Mouse (Mus musculus) limb, embryonic 11.5 days (tissue): ENCODE data around the gene Sumf1. TPM values are rescaled to one million over a fixed set of nuclear protein-coding genes. Genes with fewer than 3 reads are reported as not detected.

ENCODE experiments used
- ATAC-seq: fragments of 200-750 bp; cut with Nextera tagmentation; 2 replicates; pipeline ENCODE4 v1.8.0; 2017; ENCODE audit warnings: low read depth; ENCODE audit not compliant: insufficient number of reproducible peaks, low FRiP score, low TSS enrichment
- DNase-seq: peaks from one replicate; pipeline ENCODE4 v3.0.0-alpha.2; 2015; ENCODE audit warnings: low spot score
- H3K27ac ChIP-seq: fragments of 300-500 bp; sonication (generic); replicated peaks from 2 replicates; pipeline ENCODE4 v1.5.1; 2014; ENCODE audit warnings: low read depth, mild to moderate bottlenecking, low read length
- H3K27me3 ChIP-seq: fragments of 300-500 bp; sonication (generic); 2 replicates; pipeline ENCODE4 v1.6.1; 2014; ENCODE audit warnings: mild to moderate bottlenecking, low read length, mixed read lengths; ENCODE audit not compliant: control insufficient read depth, insufficient read depth
- H3K36me3 ChIP-seq: fragments of 300-500 bp; sonication (generic); 2 replicates; pipeline ENCODE4 v1.6.1; 2014; ENCODE audit warnings: mild to moderate bottlenecking, low read length, moderate library complexity, mixed read lengths; ENCODE audit not compliant: control insufficient read depth, insufficient read depth
- H3K4me1 ChIP-seq: fragments of 300-500 bp; sonication (generic); 2 replicates; pipeline ENCODE4 v1.6.1; 2014; ENCODE audit warnings: low read length, mixed read lengths; ENCODE audit not compliant: control insufficient read depth, insufficient read depth
- H3K4me2 ChIP-seq: fragments of 300-500 bp; sonication (generic); 2 replicates; pipeline ENCODE4 v1.6.1; 2014; ENCODE audit warnings: low read depth, mild to moderate bottlenecking, moderate library complexity; ENCODE audit not compliant: severe bottlenecking
- H3K4me3 ChIP-seq: fragments of 300-500 bp; sonication (generic); 2 replicates; pipeline ENCODE4 v1.5.1; 2014; ENCODE audit warnings: low read depth, low read length
- H3K9ac ChIP-seq: fragments of 300-500 bp; sonication (generic); 2 replicates; pipeline ENCODE4 v1.6.1; 2014; ENCODE audit warnings: mild to moderate bottlenecking, low read length
- H3K9me3 ChIP-seq: fragments of 300-500 bp; sonication (generic); 2 replicates; pipeline ENCODE4 v1.6.1; 2016; ENCODE audit warnings: low read length; ENCODE audit not compliant: control insufficient read depth
- WGBS: fragments of 180-500 bp; shearing (Covaris S2); extraction: QIAGEN DNeasy Blood & Tissue Kit; methylation state at CpG from one replicate; pipeline ENCODE4 v1.1.7; 2014; 5-methylcytosine and 5-hydroxymethylcytosine counted together
- polyA plus RNA-seq: library from polyadenylated mRNA; unstranded; fragments of >200 nt; fragmentation: Nextera tagmentation; extraction: Ambion mirVana; gene quantifications from 2 replicates; pipeline ENCODE4 v1.2.1, GENCODE M21; 2014

Sumf1 gene
- polyA plus RNA-seq, 1 experiment from 2014 or later: 15.5 TPM

GRCm38 (mm10) chr6:108167946-108168680 lies 17.3 kb downstream of the Sumf1 start:
- ATAC-seq: no peak
- Histone ChIP-seq H3K27me3 (no peaks in the 10 kb centered on the region), H3K27ac (no peak overlapping the region), H3K9me3 (no peaks in the 10 kb centered on the region), H3K4me2 (no peak overlapping the region), H3K9ac (no peak overlapping the region), H3K4me1 (no peaks in the 10 kb centered on the region), H3K36me3 (peaks cover 2% of the 10 kb centered on the region; the same call in 1 of the 2 replicates), H3K4me3 (no peak overlapping the region)
- 74% methylated on average over 7 of the region's 7 CpGs for WGBS
- DNase-seq: no peak

GRCm38 (mm10) chr6:108165598-108165997 lies 19.8 kb downstream of the Sumf1 start:
- no peaks in the 10 kb centered on the region for H3K27me3 ChIP-seq
- H3K4me2 ChIP-seq: no peak overlapping the region
- H3K36me3 ChIP-seq: no peaks in the 10 kb centered on the region
- H3K9me3 ChIP-seq: no peaks in the 10 kb centered on the region
- peaks cover under 1% of the 10 kb centered on the region; the same call in 1 of the 2 replicates for H3K4me1 ChIP-seq
- H3K9ac ChIP-seq: no peak overlapping the region
- no peak overlapping the region for H3K27ac ChIP-seq
- no peak for ATAC-seq
- H3K4me3 ChIP-seq: no peak overlapping the region
- 90% methylated on average over 2 of the region's 2 CpGs for WGBS
- DNase-seq: no peak

DNA sequence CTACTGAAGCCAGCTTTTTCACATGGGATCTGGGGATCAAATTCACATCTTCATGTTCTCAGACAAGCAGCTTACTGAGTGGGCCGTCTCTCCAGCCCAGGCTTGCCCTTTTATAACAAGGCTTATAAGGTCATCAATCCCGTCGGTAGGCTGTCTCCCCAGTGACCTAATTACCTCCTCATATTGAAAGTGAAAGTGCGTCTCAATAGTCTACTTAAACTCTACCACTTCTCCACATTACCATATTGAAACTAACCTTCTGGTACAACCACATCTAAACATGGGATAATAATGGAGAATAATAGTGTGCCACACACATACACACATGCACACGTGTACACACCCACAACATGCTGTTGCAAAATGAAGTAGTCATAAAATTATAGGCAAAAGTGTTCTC lies 20.4 kb downstream of the Sumf1 start:
- no peak overlapping the region for H3K4me3 ChIP-seq
- peaks cover 3% of the 10 kb centered on the region; the same call in 1 of the 2 replicates for H3K4me1 ChIP-seq
- H3K27ac ChIP-seq: no peak overlapping the region
- no peaks in the 10 kb centered on the region for H3K27me3 ChIP-seq
- no peak overlapping the region for H3K9ac ChIP-seq
- WGBS: 80% methylated on average over 5 of the region's 5 CpGs
- H3K4me2 ChIP-seq: no peak overlapping the region
- no peaks in the 10 kb centered on the region for H3K36me3 ChIP-seq
- no peaks in the 10 kb centered on the region for H3K9me3 ChIP-seq
- DNase-seq (no peak), ATAC-seq (no peak)

DNA sequence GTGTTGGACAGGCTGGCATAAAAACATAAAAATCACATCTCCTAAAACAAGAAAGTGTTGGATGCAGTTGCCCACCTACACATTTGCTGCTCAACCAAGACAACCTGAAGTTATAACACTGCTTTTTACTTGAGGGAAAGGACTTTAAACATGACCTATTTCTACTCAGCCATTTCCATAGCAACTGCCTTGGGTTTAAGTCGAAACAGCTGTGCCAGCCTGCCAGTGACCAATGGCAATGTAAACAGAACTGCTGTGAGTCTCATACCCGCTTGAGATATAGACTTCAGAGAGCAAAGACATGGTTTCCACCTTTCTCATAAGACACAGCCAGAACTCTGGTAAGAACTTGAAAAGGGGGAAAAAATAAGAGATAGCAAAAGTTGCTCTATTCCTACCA lies 24.8 kb downstream of the Sumf1 start:
- no peaks in the 10 kb centered on the region for H3K27me3 ChIP-seq
- no peaks in the 10 kb centered on the region for H3K36me3 ChIP-seq
- H3K4me2 ChIP-seq: no peak overlapping the region
- 17% methylated on average over 2 of the region's 2 CpGs for WGBS
- H3K9ac ChIP-seq: no peak overlapping the region
- no peak overlapping the region for H3K4me3 ChIP-seq
- H3K4me1 ChIP-seq: peaks cover 3% of the 10 kb centered on the region; the same call in 1 of the 2 replicates
- no peaks in the 10 kb centered on the region for H3K9me3 ChIP-seq
- ATAC-seq (peak; percentile 44; the same call in 1 of the 2 replicates), DNase-seq (peak; percentile 58)
- no peak overlapping the region for H3K27ac ChIP-seq

- peaks cover 3% of the 10 kb centered on the region; the same call in 1 of the 2 replicates for H3K4me1 ChIP-seq
- H3K4me2 ChIP-seq: no peak overlapping the region
- H3K36me3 ChIP-seq: no peaks in the 10 kb centered on the region
- no peaks in the 10 kb centered on the region for H3K9me3 ChIP-seq
- no peaks in the 10 kb centered on the region for H3K27me3 ChIP-seq
- no peak for DNase-seq
- no peak overlapping the region for H3K27ac ChIP-seq
- WGBS: 80% methylated on average over 6 of the region's 6 CpGs
- no peak for ATAC-seq
- H3K9ac ChIP-seq: no peak overlapping the region
- no peak overlapping the region for H3K4me3 ChIP-seq
These were observed 28.5 kb downstream of the Sumf1 start for GRCm38 (mm10) chr6:108156881-108157280.

DNA sequence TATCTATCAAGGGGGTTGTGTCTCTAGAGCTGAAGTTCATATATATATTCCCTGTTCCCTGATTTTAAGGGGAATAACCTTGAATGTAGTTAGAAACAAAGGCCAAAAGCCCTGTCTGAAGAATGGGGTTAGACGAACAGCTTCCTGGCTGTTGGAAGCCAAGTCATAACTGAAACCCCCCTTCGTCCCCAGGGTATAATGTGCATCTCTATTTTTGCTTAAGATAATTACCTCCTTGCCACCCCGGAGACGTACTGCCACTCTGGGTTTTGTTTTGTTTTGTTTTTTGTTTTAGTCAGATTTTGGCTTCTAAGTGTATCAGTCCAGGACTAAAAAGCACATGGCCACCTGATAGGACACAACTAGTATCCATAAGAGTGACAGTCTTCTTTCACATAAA lies 31.1 kb downstream of the Sumf1 start:
- no peaks in the 10 kb centered on the region for H3K36me3 ChIP-seq
- H3K4me2 ChIP-seq: no peak overlapping the region
- ATAC-seq: no peak
- no peak for DNase-seq
- WGBS: 94% methylated on average over 4 of the region's 4 CpGs
- no peak overlapping the region for H3K27ac ChIP-seq
- no peaks in the 10 kb centered on the region for H3K4me1 ChIP-seq
- no peak overlapping the region for H3K4me3 ChIP-seq
- H3K27me3 ChIP-seq: no peaks in the 10 kb centered on the region
- no peaks in the 10 kb centered on the region for H3K9me3 ChIP-seq
- no peak overlapping the region for H3K9ac ChIP-seq

- H3K27me3 ChIP-seq: no peaks in the 10 kb centered on the region
- H3K4me1 ChIP-seq: no peaks in the 10 kb centered on the region
- no peaks in the 10 kb centered on the region for H3K36me3 ChIP-seq
- H3K9me3 ChIP-seq: no peaks in the 10 kb centered on the region
- DNase-seq (no peak), ATAC-seq (no peak)
- no peak overlapping the region for H3K27ac ChIP-seq
- H3K4me3 ChIP-seq: no peak overlapping the region
- no peak overlapping the region for H3K4me2 ChIP-seq
- no peak overlapping the region for H3K9ac ChIP-seq
- WGBS: 93% methylated on average over 9 of the region's 9 CpGs
These were observed 32.6 kb downstream of the Sumf1 start for GRCm38 (mm10) chr6:108152661-108153269.

GRCm38 (mm10) chr6:108152081-108152480 lies 33.3 kb downstream of the Sumf1 start:
- WGBS: 90% methylated on average over 6 of the region's 6 CpGs
- no peak overlapping the region for H3K4me3 ChIP-seq

More at GRCm38 (mm10) chr6:108152081-108152480, 33.3 kb downstream of the Sumf1 start:
- DNase-seq (no peak), ATAC-seq (no peak)
- no peak overlapping the region for H3K9ac ChIP-seq
- H3K36me3 ChIP-seq: no peaks in the 10 kb centered on the region
- no peaks in the 10 kb centered on the region for H3K27me3 ChIP-seq
- H3K4me1 ChIP-seq: no peaks in the 10 kb centered on the region
- no peaks in the 10 kb centered on the region for H3K9me3 ChIP-seq
- H3K4me2 ChIP-seq: no peak overlapping the region
- H3K27ac ChIP-seq: no peak overlapping the region
